Mouse (Mus musculus) midbrain, embryonic 13.5 days (tissue): ENCODE measurements around the gene Rfxank. TPM values are rescaled to one million over a fixed set of nuclear protein-coding genes. Genes with fewer than 3 reads are reported as not detected.

Experiments used
- ATAC-seq: fragments of 200-750 bp; cut with Nextera tagmentation; 2 replicates; pipeline ENCODE4 v1.8.0; 2017; ENCODE audit warnings: mild to moderate bottlenecking, moderate TSS enrichment, moderate library complexity
- H3K27ac ChIP-seq: fragments of 300-500 bp; sonication (generic); 2 replicates; pipeline ENCODE4 v1.5.1; 2015; ENCODE audit warnings: inconsistent platforms, mild to moderate bottlenecking, moderate library complexity
- H3K27me3 ChIP-seq: fragments of 300-500 bp; sonication (generic); 2 replicates; pipeline ENCODE4 v1.6.1; 2015; ENCODE audit warnings: mild to moderate bottlenecking, inconsistent platforms
- H3K36me3 ChIP-seq: fragments of 300-500 bp; sonication (generic); 2 replicates; pipeline ENCODE4 v1.6.1; 2015; ENCODE audit warnings: mild to moderate bottlenecking, inconsistent platforms
- H3K4me1 ChIP-seq: fragments of 300-500 bp; sonication (generic); replicated peaks from 2 replicates; pipeline ENCODE4 v1.6.1; 2015; ENCODE audit warnings: inconsistent platforms
- H3K4me2 ChIP-seq: fragments of 300-500 bp; sonication (generic); replicated peaks from 2 replicates; pipeline ENCODE4 v1.6.1; 2015; ENCODE audit warnings: moderate library complexity, mild to moderate bottlenecking, inconsistent platforms
- H3K4me3 ChIP-seq: fragments of 300-500 bp; sonication (generic); replicated peaks from 2 replicates; pipeline ENCODE4 v1.5.1; 2015; ENCODE audit warnings: mild to moderate bottlenecking, inconsistent platforms
- H3K9ac ChIP-seq: fragments of 300-500 bp; sonication (generic); replicated peaks from 2 replicates; pipeline ENCODE4 v1.6.1; 2015; ENCODE audit warnings: mild to moderate bottlenecking, inconsistent platforms
- H3K9me3 ChIP-seq: fragments of 300-500 bp; sonication (generic); 2 replicates; pipeline ENCODE4 v1.6.1; 2016; ENCODE audit warnings: mild to moderate bottlenecking, inconsistent platforms
- WGBS: fragments of 180-500 bp; shearing (Covaris S2); methylation state at CpG from one replicate; pipeline ENCODE4 v1.1.7; 2015; 5-methylcytosine and 5-hydroxymethylcytosine counted together
- polyA plus RNA-seq: library from polyadenylated mRNA; unstranded; fragments of >200 nt; fragmentation: Nextera tagmentation; extraction: Ambion mirVana; gene quantifications from 2 replicates; pipeline ENCODE4 v1.2.1, GENCODE M21; 2015

Rfxank gene
- polyA plus RNA-seq, 1 experiment from 2014 or later, result 13.4 TPM

DNA sequence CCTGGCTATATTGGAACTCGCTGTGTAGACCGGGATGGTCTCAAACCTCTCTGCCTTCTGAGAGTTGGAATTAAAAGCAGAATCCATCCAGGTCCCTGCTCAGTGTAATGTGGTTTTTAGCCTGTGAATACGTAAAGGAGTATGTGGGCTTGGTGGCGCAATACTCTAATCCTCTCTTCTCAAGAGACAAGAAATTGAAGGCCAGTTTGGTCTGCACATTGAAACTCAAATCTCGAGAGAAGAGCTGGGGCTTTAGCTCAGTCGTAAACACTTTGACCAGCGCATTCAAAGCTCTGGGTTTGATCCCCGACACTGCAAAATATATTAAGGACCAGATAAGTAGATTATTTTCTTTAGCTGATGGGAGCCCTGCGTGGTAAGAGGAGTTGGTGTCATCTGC is 1.0 kb upstream of the Rfxank start:
- Histone ChIP-seq H3K27ac (peak overlapping the region; percentile 86), H3K4me3 (peak overlapping the region; percentile 84), H3K27me3 (no peaks in the 10 kb centered on the region), H3K4me2 (peak overlapping the region; percentile 70), H3K4me1 (peaks cover 24% of the 10 kb centered on the region), H3K9ac (peak overlapping the region; percentile 79), H3K9me3 (no peaks in the 10 kb centered on the region), H3K36me3 (peaks cover 49% of the 10 kb centered on the region)
- WGBS, result 12% methylated on average over 9 of the region's 9 CpGs
- no peak for ATAC-seq

DNA sequence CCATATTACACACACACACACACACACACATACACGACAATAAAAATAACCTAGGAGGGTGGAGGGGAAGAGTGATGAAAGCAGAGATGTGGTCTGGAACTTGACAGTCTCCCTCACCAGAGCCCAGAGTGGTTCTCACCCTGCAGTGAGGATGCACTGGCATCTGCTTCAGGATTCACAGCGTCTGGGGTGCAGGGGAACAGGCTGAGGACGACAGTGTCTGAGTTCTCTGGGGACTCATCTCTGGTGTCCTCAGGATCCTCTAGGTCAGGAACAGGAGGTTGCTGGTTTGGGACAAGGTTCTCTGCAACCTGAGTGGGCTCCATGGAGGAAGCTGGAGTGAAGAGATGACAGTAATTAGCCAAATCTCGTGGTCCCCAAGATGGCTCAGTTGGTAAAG is 1.1 kb downstream of the Rfxank start:
- Histone ChIP-seq H3K4me2 (peak overlapping the region; percentile 70), H3K9me3 (no peaks in the 10 kb centered on the region), H3K27me3 (no peaks in the 10 kb centered on the region), H3K27ac (no peak overlapping the region), H3K9ac (peak overlapping the region; percentile 63; the same call in 1 of the 2 replicates), H3K4me1 (peaks cover 24% of the 10 kb centered on the region), H3K36me3 (peaks cover 49% of the 10 kb centered on the region), H3K4me3 (peak overlapping the region; percentile 84)
- 77% methylated on average over 4 of the region's 4 CpGs for WGBS
- no peak for ATAC-seq

DNA sequence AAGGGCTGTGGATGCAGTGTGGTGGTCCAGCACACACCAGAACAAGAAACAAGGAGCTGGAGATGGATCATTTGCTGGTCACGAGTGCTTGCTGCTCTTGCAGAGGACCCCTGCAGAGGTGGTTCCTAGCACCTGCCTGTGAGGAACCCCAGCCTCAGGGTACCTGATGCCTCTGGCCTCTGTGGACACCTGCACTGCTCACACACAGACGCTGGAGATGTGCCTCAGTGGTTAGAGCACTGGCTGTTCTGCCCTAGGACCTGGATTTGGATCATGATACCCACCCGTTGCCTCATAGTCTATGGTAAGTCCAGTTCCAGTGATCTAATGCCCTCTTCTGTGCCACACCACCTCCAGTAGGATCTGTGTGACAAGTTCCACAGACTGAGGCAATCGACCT is 2.4 kb downstream of the Rfxank start:
- peaks cover 27% of the 10 kb centered on the region for H3K4me1 ChIP-seq
- ATAC-seq, result no peak
- H3K9me3 ChIP-seq, result no peaks in the 10 kb centered on the region
- H3K27ac ChIP-seq, result no peak overlapping the region
- H3K27me3 ChIP-seq, result no peaks in the 10 kb centered on the region
- H3K4me3 ChIP-seq, result no peak overlapping the region
- 89% methylated on average over 4 of the region's 4 CpGs for WGBS
- no peak overlapping the region for H3K9ac ChIP-seq
- peaks cover 40% of the 10 kb centered on the region for H3K36me3 ChIP-seq
- no peak overlapping the region for H3K4me2 ChIP-seq

DNA sequence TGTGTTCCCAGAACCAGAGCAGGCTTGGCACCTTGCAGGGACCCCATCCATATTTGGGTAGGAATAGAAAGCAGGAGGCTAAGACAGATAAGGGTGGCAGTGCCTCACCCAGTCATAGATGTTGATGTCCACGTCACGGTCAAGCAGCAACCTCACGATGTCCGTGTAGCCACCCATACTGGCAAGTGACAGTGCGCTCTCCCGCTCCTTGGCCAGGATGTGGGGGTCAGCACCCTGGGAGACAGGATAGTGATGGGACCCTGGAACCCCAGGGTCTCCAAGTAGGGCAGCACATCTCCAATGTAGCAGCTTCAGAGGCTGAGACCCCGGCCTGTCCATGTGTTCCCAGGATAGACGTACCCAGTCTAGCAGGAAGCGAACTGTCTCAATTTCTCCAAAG is 4.0 kb downstream of the Rfxank start:
- no peak overlapping the region for H3K9ac ChIP-seq
- H3K36me3 ChIP-seq, result peaks cover 40% of the 10 kb centered on the region
- no peak overlapping the region for H3K4me2 ChIP-seq
- WGBS, result 96% methylated on average over 9 of the region's 9 CpGs
- H3K4me3 ChIP-seq, result no peak overlapping the region
- peaks cover 22% of the 10 kb centered on the region for H3K4me1 ChIP-seq
- H3K27ac ChIP-seq, result no peak overlapping the region
- no peaks in the 10 kb centered on the region for H3K27me3 ChIP-seq
- ATAC-seq, result no peak
- no peaks in the 10 kb centered on the region for H3K9me3 ChIP-seq

DNA sequence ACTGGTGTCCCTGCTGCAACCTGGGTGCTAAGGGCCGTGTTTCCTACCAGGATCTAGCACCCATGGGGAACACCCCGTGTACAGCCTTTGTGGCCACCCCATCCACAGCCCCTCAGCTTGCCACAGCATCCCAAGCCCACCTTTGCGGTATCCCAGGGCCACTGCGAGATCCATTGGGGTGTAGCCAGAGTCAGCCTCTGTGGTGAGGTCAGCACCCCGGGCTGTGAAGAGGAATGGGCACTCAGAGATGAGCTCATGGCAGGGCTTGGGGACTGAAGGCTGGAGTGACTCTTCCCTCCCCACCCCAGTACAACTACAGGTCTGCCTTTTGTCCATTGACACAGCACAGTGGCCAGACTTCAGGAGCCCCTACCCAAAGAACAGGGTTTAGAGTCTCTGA is 4.9 kb downstream of the Rfxank start:
- 93% methylated on average over 5 of the region's 5 CpGs for WGBS
- Histone ChIP-seq H3K27ac (no peak overlapping the region), H3K4me2 (no peak overlapping the region), H3K9me3 (no peaks in the 10 kb centered on the region), H3K9ac (no peak overlapping the region), H3K27me3 (no peaks in the 10 kb centered on the region), H3K4me3 (no peak overlapping the region), H3K36me3 (peaks cover 40% of the 10 kb centered on the region), H3K4me1 (peaks cover 21% of the 10 kb centered on the region)
- no peak for ATAC-seq

DNA sequence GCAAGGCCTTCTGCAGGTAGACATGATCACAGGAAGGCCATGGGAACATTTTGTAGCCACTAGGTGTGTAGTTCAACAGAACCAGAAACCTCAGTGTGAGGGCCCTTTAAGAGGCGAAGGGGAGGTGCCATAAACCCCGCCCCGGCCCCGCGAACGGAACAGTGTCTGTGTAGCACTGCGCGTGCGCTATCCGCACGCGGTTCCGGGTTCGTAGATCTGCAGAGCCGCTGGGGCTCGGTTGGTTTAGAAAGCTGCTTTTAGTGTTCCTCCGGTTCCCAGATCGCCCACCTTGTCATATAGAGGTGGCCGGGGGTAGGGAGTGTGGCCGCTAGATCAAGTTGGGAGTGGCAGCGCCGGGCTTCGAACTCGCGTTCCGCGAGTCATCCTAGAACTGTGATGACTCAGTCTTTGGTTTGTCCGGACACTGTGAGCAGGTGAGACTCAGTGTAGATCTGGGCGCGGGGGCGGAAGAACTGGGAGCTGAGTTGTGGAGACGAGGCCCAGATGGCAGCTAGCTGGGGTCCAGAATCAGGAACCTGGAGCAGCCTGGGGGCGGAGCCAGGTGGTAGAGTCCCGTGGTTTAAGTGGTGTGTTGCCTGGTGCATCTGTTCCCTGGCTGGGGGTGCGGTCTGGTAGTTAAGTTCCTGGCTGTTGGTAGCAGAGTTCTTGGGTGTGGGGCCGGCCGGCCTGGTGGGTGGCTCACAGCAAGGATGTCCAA is 7.6 kb downstream of the Rfxank start, which contains the start of gene Nr2c2ap:
TSS of gene Nr2c2ap (plus strand) at position 168 of the 718 bp plus-strand sequence.
- no peaks in the 10 kb centered on the region for H3K9me3 ChIP-seq
- peak within 1 kb of the TSS; percentile 71 for H3K9ac ChIP-seq
- H3K27me3 ChIP-seq, result no peaks in the 10 kb centered on the region
- H3K36me3 ChIP-seq, result peaks cover 36% of the 10 kb centered on the region
- H3K27ac ChIP-seq, result peak within 1 kb of the TSS; percentile 42; the same call in 1 of the 2 replicates
- peak; percentile 90 for ATAC-seq
- H3K4me3 ChIP-seq, result peak within 1 kb of the TSS; percentile 68
- H3K4me2 ChIP-seq, result peak within 1 kb of the TSS; percentile 81
- peaks cover 10% of the 10 kb centered on the region for H3K4me1 ChIP-seq
- WGBS, result 2% methylated on average over 37 of the region's 37 CpGs

DNA sequence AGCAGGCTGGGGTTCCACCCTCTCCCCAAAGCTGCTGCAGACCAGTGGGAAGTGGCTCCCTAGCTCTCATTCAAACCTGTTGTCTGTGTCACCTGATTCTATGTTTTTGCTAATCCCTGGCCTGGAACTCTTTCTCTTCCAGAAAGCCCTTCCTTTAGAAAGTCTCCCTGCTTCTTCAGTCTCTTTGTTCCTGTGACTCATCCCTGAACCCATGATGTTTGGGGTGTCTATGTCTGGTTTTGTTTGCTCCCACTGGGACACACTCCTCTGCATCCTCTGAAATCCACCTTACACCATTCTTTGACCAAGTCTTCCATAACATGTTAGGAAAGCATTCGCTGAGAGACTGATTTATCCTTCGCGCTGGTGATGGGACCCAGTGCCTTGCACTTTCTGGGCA is 8.9 kb downstream of the Rfxank start:
- Histone ChIP-seq H3K27ac (peak overlapping the region; percentile 42), H3K4me2 (no peak overlapping the region), H3K9ac (no peak overlapping the region), H3K27me3 (no peaks in the 10 kb centered on the region), H3K4me1 (peaks cover 10% of the 10 kb centered on the region), H3K4me3 (no peak overlapping the region), H3K36me3 (peaks cover 24% of the 10 kb centered on the region), H3K9me3 (no peaks in the 10 kb centered on the region)
- ATAC-seq, result no peak
- WGBS, result 77% methylated on average over 3 of the region's 3 CpGs

DNA sequence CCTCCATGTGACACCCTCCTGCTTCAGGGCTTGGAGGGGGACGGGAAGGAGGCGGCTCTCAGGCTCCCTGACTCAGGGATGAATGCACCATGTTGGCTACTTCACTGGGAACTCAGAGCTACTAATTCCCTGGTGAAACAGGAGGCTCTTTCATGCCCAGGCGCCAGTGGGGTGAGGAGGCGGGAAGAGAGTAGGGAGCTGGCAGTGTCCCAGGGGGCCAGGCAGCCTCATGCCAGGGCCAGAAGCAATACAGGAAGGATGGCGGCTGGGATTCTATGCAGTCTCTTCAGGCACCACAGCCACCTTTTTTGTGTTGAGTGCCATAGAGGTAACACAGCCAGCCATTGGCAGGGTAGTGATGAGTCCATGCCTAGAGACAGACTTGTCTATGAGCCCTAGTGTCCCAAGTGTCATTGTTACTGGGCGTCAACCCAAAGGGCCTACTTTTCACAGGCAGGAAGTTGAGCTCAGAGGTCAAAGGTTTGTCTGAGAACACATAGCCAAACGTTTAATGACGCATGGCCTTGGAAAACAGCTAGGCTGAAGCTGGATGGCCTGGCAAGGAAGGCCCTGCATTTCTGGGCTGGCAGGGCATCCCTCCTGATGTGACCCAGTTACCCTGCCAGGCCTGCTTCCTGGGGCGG is 9.5 kb downstream of the Rfxank start:
- Histone ChIP-seq H3K9ac (no peak overlapping the region), H3K9me3 (no peaks in the 10 kb centered on the region), H3K4me2 (no peak overlapping the region), H3K27ac (peak overlapping the region; percentile 42), H3K4me3 (no peak overlapping the region), H3K27me3 (0 out of 2 replicates have a peak, but pooled peaks cover 1% of the 10 kb centered on the region), H3K4me1 (peaks cover 10% of the 10 kb centered on the region), H3K36me3 (peaks cover 18% of the 10 kb centered on the region)
- 65% methylated on average over 9 of the region's 9 CpGs for WGBS
- peak; percentile 24; the same call in 1 of the 2 replicates for ATAC-seq

DNA sequence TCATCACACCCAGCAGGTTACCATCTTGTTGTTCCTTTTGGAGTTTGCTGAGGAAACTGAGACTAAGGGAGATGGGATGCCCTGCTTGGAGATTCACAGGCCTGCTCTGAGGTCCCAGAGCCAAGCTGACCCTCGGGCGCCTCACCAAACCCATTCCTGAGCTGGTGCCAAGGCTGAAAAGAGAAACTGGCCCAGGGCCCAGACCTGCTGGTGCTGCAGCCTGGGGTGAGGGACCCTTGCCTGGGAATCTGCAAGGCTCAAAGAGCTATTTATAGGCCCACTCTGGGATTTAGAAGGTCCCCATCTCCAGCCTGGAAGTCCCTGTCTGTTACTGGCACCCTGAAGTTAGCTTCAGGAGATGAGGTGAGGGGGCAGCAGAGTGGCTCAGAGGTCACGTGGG is 10.5 kb downstream of the Rfxank start:
- Histone ChIP-seq H3K27me3 (0 out of 2 replicates have a peak, but pooled peaks cover 6% of the 10 kb centered on the region), H3K4me2 (no peak overlapping the region), H3K9me3 (no peaks in the 10 kb centered on the region), H3K4me1 (peaks cover 10% of the 10 kb centered on the region), H3K27ac (peak overlapping the region; percentile 56; the same call in 1 of the 2 replicates), H3K36me3 (peaks cover 8% of the 10 kb centered on the region), H3K9ac (no peak overlapping the region), H3K4me3 (no peak overlapping the region)
- ATAC-seq, result no peak
- WGBS, result 83% methylated on average over 3 of the region's 3 CpGs

DNA sequence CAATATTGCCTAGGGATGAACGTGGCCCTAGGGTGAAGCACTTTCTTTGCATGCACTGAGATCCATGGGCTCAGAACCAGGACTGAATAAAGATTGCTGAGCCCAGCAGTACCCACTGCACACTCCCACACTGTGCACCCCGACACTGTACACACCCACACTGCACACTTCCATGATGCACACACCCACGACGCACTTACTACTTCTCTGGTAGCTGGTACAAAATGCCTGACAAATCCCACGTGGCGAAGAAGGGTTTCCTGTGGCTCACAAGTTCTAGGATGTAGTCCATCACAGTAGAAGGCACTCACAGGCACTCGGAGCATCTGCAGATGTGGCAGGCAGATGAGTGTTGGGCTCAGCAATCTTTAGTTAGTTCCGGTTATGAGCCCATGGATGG is 14.0 kb downstream of the Rfxank start:
- H3K9ac ChIP-seq, result no peak overlapping the region
- H3K36me3 ChIP-seq, result no peaks in the 10 kb centered on the region
- 0 out of 2 replicates have a peak, but pooled peaks cover 6% of the 10 kb centered on the region for H3K27me3 ChIP-seq
- no peak overlapping the region for H3K4me3 ChIP-seq
- H3K4me1 ChIP-seq, result peaks cover 4% of the 10 kb centered on the region; the same call in 1 of the 2 replicates
- no peak overlapping the region for H3K27ac ChIP-seq
- no peak for ATAC-seq
- 66% methylated on average over 8 of the region's 8 CpGs for WGBS
- H3K4me2 ChIP-seq, result no peak overlapping the region
- H3K9me3 ChIP-seq, result no peaks in the 10 kb centered on the region

DNA sequence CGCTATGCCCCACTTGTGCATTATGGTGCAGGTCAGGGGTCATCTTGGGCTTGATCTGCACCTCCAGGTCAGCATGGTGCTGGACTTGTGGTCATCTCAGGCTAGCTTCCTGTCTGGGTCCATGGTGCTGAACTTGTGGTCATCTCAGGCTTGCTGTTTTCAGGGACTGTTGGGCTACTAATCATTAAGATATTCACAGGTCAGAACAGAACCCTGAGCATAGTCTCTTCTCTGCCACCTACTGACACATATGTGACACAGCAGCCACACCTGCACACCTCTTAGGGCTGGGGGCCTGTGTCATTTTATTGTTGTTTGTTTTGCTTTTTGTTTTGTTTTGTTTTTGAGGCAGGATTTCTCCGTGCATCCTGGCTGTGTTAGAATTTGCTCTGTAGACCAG is 16.1 kb downstream of the Rfxank start:
- H3K4me2 ChIP-seq, result no peak overlapping the region
- H3K4me3 ChIP-seq, result no peak overlapping the region

DNA sequence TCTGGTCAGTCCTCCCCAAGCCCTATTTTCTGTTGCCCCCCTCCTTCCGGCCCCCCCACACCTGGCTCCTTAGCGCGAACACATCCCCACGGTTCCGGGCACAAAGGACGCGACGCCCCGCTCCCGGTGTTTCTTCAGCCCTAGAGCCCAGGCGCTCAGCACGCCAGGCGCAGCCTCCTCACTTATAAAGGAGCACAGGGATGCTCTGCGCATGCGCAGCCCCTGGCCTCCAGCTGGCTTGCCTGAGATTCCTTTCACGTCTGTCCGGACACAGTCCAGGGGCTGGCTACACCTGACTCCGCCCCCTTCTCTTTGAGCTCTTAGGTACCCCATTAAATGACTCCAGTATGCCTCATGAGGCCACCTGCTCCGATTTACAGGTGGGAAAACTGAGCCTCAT is 18.3 kb downstream of the Rfxank start, which contains the start of gene Ncan:
TSS of gene Ncan (minus strand) at position 207 of the 400 bp plus-strand sequence.
- Histone ChIP-seq H3K27me3 (0 out of 2 replicates have a peak, but pooled peaks cover 15% of the 10 kb centered on the region), H3K4me2 (peak within 1 kb of the TSS; percentile 89), H3K4me1 (peaks cover 29% of the 10 kb centered on the region), H3K4me3 (peak within 1 kb of the TSS; percentile 63), H3K9ac (peak within 1 kb of the TSS; percentile 90), H3K9me3 (no peaks in the 10 kb centered on the region), H3K27ac (peak within 1 kb of the TSS; percentile 98), H3K36me3 (peaks cover 7% of the 10 kb centered on the region)
- WGBS, result under 1% methylated on average over 19 of the region's 19 CpGs
- ATAC-seq, result peak; percentile 67

More for the DNA sequence above, 16.1 kb downstream of the Rfxank start:
- no peaks in the 10 kb centered on the region for H3K36me3 ChIP-seq
- no peak overlapping the region for H3K9ac ChIP-seq
- H3K9me3 ChIP-seq, result no peaks in the 10 kb centered on the region
- ATAC-seq, result no peak
- WGBS, result 55% methylated on average over 2 of the region's 2 CpGs
- H3K4me1 ChIP-seq, result peaks cover 12% of the 10 kb centered on the region
- H3K27me3 ChIP-seq, result 0 out of 2 replicates have a peak, but pooled peaks cover 6% of the 10 kb centered on the region
- no peak overlapping the region for H3K27ac ChIP-seq
